ENCODE assay signal across 8 mouse cellular contexts in genomic region chr7:16314221-16314775, GRCm38 (mm10). TPM values are rescaled to one million over a fixed set of nuclear protein-coding genes. Genes with fewer than 3 reads are reported as not detected.
DNase-seq lines count a peak whose midpoint lies in the region; ATAC-seq lines count a peak whose summit lies in the region.

No protein-coding gene starts in this region.

- peaks cover 17% of the 10 kb centered on the region for H3K36me3 ChIP-seq in kidney, embryonic 15.5 days
- peaks cover 13% of the 10 kb centered on the region for H3K36me3 ChIP-seq in hindbrain, embryonic 13.5 days
- H3K36me3 ChIP-seq in midbrain, embryonic 15.5 days (replicated peaks) = no peaks in the 10 kb centered on the region

- peak overlapping the region; percentile 100 for H3K4me2 ChIP-seq in kidney, embryonic 15.5 days
- peak overlapping the region; percentile 96 for H3K4me2 ChIP-seq in hindbrain, embryonic 13.5 days
- H3K4me2 ChIP-seq in midbrain, embryonic 15.5 days = peak overlapping the region; percentile 99

- H3K4me3 ChIP-seq in kidney, embryonic 15.5 days (replicated peaks) = peak overlapping the region; percentile 85
- peak overlapping the region; percentile 58 for H3K4me3 ChIP-seq in brown adipose tissue, adult 24 weeks (ENCODE audit: insufficient read depth, low read depth, low read length)
- H3K4me3 ChIP-seq in hindbrain, embryonic 13.5 days = peak overlapping the region; percentile 68
- peak overlapping the region; percentile 76 for H3K4me3 ChIP-seq in midbrain, embryonic 15.5 days

- 11% methylated on average over 13 of the region's 13 CpGs for WGBS in kidney, embryonic 15.5 days
- WGBS in hindbrain, embryonic 13.5 days = 9% methylated on average over 12 of the region's 13 CpGs
- 10% methylated on average over 13 of the region's 13 CpGs for WGBS in midbrain, embryonic 15.5 days

- H3K4me1 ChIP-seq in kidney, embryonic 15.5 days = peaks cover 62% of the 10 kb centered on the region
- H3K4me1 ChIP-seq in brown adipose tissue, adult 24 weeks (ENCODE audit: control insufficient read depth, insufficient read depth, insufficient read length, low read length) = peaks cover 4% of the 10 kb centered on the region; the same call in 1 of the 2 replicates
- H3K4me1 ChIP-seq in hindbrain, embryonic 13.5 days (replicated peaks) = peaks cover 50% of the 10 kb centered on the region
- H3K4me1 ChIP-seq in midbrain, embryonic 15.5 days = peaks cover 51% of the 10 kb centered on the region

- H3K27me3 ChIP-seq in kidney, embryonic 15.5 days = no peaks in the 10 kb centered on the region
- H3K27me3 ChIP-seq in hindbrain, embryonic 13.5 days = no peaks in the 10 kb centered on the region
- no peaks in the 10 kb centered on the region for H3K27me3 ChIP-seq in midbrain, embryonic 15.5 days (replicated peaks)

- H3K27ac ChIP-seq in kidney, embryonic 15.5 days = peak overlapping the region; percentile 99
- H3K27ac ChIP-seq in brown adipose tissue, adult 24 weeks (replicated peaks; ENCODE audit: low read depth, low read length) = peak overlapping the region; percentile 65
- H3K27ac ChIP-seq in hindbrain, embryonic 13.5 days = peak overlapping the region; percentile 97
- H3K27ac ChIP-seq in midbrain, embryonic 15.5 days = peak overlapping the region; percentile 96

- peak overlapping the region; percentile 94 for H3K9ac ChIP-seq in kidney, embryonic 15.5 days
- H3K9ac ChIP-seq in hindbrain, embryonic 13.5 days = peak overlapping the region; percentile 92
- peak overlapping the region; percentile 72 for H3K9ac ChIP-seq in midbrain, embryonic 15.5 days

- DNase-seq in kidney, adult 11 months = no peak
- no peak for DNase-seq in left cerebral cortex, adult 18-20 months (ENCODE audit: low spot score in 2 of 2)
- no peak for DNase-seq in cerebellum, postnatal 25 days
- DNase-seq in adrenal gland, postnatal 14 days = no peak

- H3K9me3 ChIP-seq in kidney, embryonic 15.5 days (replicated peaks) = no peaks in the 10 kb centered on the region
- no peaks in the 10 kb centered on the region for H3K9me3 ChIP-seq in hindbrain, embryonic 13.5 days
- H3K9me3 ChIP-seq in midbrain, embryonic 15.5 days = no peaks in the 10 kb centered on the region

- no peak for ATAC-seq in kidney, embryonic 15.5 days (replicated peaks; ENCODE audit: low FRiP score)
- ATAC-seq in hindbrain, embryonic 13.5 days (ENCODE audit: low FRiP score) = peak; percentile 15
- ATAC-seq in midbrain, embryonic 15.5 days (replicated peaks) = peak; percentile 28

RNA-seq across cellular contexts. Expression of gene Bbc3, which starts 6.1 kb away (rescaled TPM):
- polyA plus RNA-seq in kidney, embryonic 15.5 days (2015; fragmentation: Nextera tagmentation; extraction: Ambion mirVana) = 12.3 and 12.4 TPM in 2 replicates
- polyA plus RNA-seq in brown adipose tissue, adult 24 weeks (2012; ENCODE audit: insufficient read depth, insufficient read length, missing spikeins) = 5.0 and 10.8 TPM in 2 replicates
- polyA plus RNA-seq in hindbrain, embryonic 13.5 days (2015; fragmentation: Nextera tagmentation; extraction: Ambion mirVana) = 24.0 and 24.2 TPM in 2 replicates
- polyA plus RNA-seq in midbrain, embryonic 15.5 days (2015; fragmentation: Nextera tagmentation; extraction: Ambion mirVana) = 32.0 and 35.0 TPM in 2 replicates
- 10 to 100 TPM in 1 of 2 experiments, 1 to 10 TPM in 1; 7.5 to 11.8 TPM for total RNA-seq in left cerebral cortex, adult 18-20 months (2021)
- total RNA-seq in adrenal gland, postnatal 14 days (2021) = 5.8 and 11.6 TPM in 2 replicates

RNA-seq across cellular contexts. Expression of gene Ccdc9, which starts 27.7 kb away (rescaled TPM):
- polyA plus RNA-seq in kidney, embryonic 15.5 days (2015; fragmentation: Nextera tagmentation; extraction: Ambion mirVana) = 28.9 and 33.0 TPM in 2 replicates
- 26.4 and 28.6 TPM in 2 replicates for polyA plus RNA-seq in brown adipose tissue, adult 24 weeks (2012; ENCODE audit: insufficient read depth, insufficient read length, missing spikeins)
- polyA plus RNA-seq in hindbrain, embryonic 13.5 days (2015; fragmentation: Nextera tagmentation; extraction: Ambion mirVana) = 23.9 and 27.9 TPM in 2 replicates
- polyA plus RNA-seq in midbrain, embryonic 15.5 days (2015; fragmentation: Nextera tagmentation; extraction: Ambion mirVana) = 21.6 and 30.1 TPM in 2 replicates
- 100 to 1,000 TPM in 1 of 2 experiments, 10 to 100 TPM in 1; 81.0 to 102 TPM for total RNA-seq in left cerebral cortex, adult 18-20 months (2021)
- total RNA-seq in adrenal gland, postnatal 14 days (2021) = 68.1 and 75.4 TPM in 2 replicates

RNA-seq across cellular contexts. Expression of gene Inafm1, which starts 40.9 kb away (rescaled TPM):
- polyA plus RNA-seq in kidney, embryonic 15.5 days (2015; fragmentation: Nextera tagmentation; extraction: Ambion mirVana) = 16.4 and 19.5 TPM in 2 replicates
- polyA plus RNA-seq in brown adipose tissue, adult 24 weeks (2012; ENCODE audit: insufficient read depth, insufficient read length, missing spikeins) = 16.0 and 17.2 TPM in 2 replicates
- polyA plus RNA-seq in hindbrain, embryonic 13.5 days (2015; fragmentation: Nextera tagmentation; extraction: Ambion mirVana) = 33.4 and 33.8 TPM in 2 replicates
- polyA plus RNA-seq in midbrain, embryonic 15.5 days (2015; fragmentation: Nextera tagmentation; extraction: Ambion mirVana) = 47.9 and 51.8 TPM in 2 replicates
- 10 to 100 TPM; 38.0 to 39.7 TPM for total RNA-seq in left cerebral cortex, adult 18-20 months (2021)
- total RNA-seq in adrenal gland, postnatal 14 days (2021) = 16.6 and 21.1 TPM in 2 replicates

RNA-seq across cellular contexts. Expression of gene C5ar1, which starts 55.0 kb away (rescaled TPM):
- polyA plus RNA-seq in kidney, embryonic 15.5 days (2015; fragmentation: Nextera tagmentation; extraction: Ambion mirVana) = 2.5 and 3.7 TPM in 2 replicates
- 3.6 and 5.2 TPM in 2 replicates for polyA plus RNA-seq in brown adipose tissue, adult 24 weeks (2012; ENCODE audit: insufficient read depth, insufficient read length, missing spikeins)
- 1.7 and 2.3 TPM in 2 replicates for polyA plus RNA-seq in hindbrain, embryonic 13.5 days (2015; fragmentation: Nextera tagmentation; extraction: Ambion mirVana)
- 1.5 and 2.9 TPM in 2 replicates for polyA plus RNA-seq in midbrain, embryonic 15.5 days (2015; fragmentation: Nextera tagmentation; extraction: Ambion mirVana)
- 1 to 10 TPM; 1.2 to 2.4 TPM for total RNA-seq in left cerebral cortex, adult 18-20 months (2021)
- total RNA-seq in adrenal gland, postnatal 14 days (2021) = 3.3 and 5.5 TPM in 2 replicates
